Mouse (Mus musculus) hindbrain, embryonic 16.5 days (tissue): ENCODE measurements around the gene Abhd6. TPM values are rescaled to one million over a fixed set of nuclear protein-coding genes. Genes with fewer than 3 reads are reported as not detected.

ENCODE experiments used
- ATAC-seq: fragments of 200-750 bp; cut with Nextera tagmentation; 2 replicates; pipeline ENCODE4 v1.8.0; 2017; ENCODE audit warnings: moderate TSS enrichment, moderate library complexity
- H3K27ac ChIP-seq: fragments of 300-500 bp; sonication (generic); 2 replicates; pipeline ENCODE4 v1.5.1; 2014; ENCODE audit warnings: low read depth, mild to moderate bottlenecking, control low read depth, low read length, moderate library complexity
- H3K27me3 ChIP-seq: fragments of 300-500 bp; sonication (generic); replicated peaks from 2 replicates; pipeline ENCODE4 v1.6.1; 2014; ENCODE audit warnings: low read length; ENCODE audit not compliant: control insufficient read depth, insufficient read depth
- H3K36me3 ChIP-seq: fragments of 300-500 bp; sonication (generic); 2 replicates; pipeline ENCODE4 v1.6.1; 2014; ENCODE audit warnings: mild to moderate bottlenecking, low read length, moderate library complexity, mixed read lengths; ENCODE audit not compliant: control insufficient read depth, insufficient read depth
- H3K4me1 ChIP-seq: fragments of 300-500 bp; sonication (generic); 2 replicates; pipeline ENCODE4 v1.6.1; 2014; ENCODE audit warnings: low read depth, low read length; ENCODE audit not compliant: control insufficient read depth, insufficient read depth
- H3K4me2 ChIP-seq: fragments of 300-500 bp; sonication (generic); 2 replicates; pipeline ENCODE4 v1.6.1; 2014; ENCODE audit warnings: mild to moderate bottlenecking, low read length, control low read depth, moderate library complexity
- H3K4me3 ChIP-seq: fragments of 300-500 bp; sonication (generic); 2 replicates; pipeline ENCODE4 v1.5.1; 2014; ENCODE audit warnings: mild to moderate bottlenecking, low read length, control low read depth, moderate library complexity
- H3K9ac ChIP-seq: fragments of 300-500 bp; sonication (generic); 2 replicates; pipeline ENCODE4 v1.6.1; 2014; ENCODE audit warnings: low read depth, mild to moderate bottlenecking, control low read depth, low read length, moderate library complexity
- H3K9me3 ChIP-seq: fragments of 300-500 bp; sonication (generic); 2 replicates; pipeline ENCODE4 v1.6.1; 2014; ENCODE audit warnings: mild to moderate bottlenecking, low read length, moderate library complexity; ENCODE audit not compliant: control insufficient read depth
- WGBS: fragments of 180-500 bp; shearing (Covaris S2); extraction: QIAGEN DNeasy Blood & Tissue Kit; methylation state at CpG from one replicate; pipeline ENCODE4 v1.1.7; 2014; 5-methylcytosine and 5-hydroxymethylcytosine counted together
- polyA plus RNA-seq: library from polyadenylated mRNA; unstranded; fragments of >200 nt; fragmentation: Nextera tagmentation; extraction: Ambion mirVana; gene quantifications from 2 replicates; pipeline ENCODE4 v1.2.1, GENCODE M21; 2015

Abhd6 gene
- polyA plus RNA-seq, 1 experiment from 2014 or later, result 42.5 TPM

DNA sequence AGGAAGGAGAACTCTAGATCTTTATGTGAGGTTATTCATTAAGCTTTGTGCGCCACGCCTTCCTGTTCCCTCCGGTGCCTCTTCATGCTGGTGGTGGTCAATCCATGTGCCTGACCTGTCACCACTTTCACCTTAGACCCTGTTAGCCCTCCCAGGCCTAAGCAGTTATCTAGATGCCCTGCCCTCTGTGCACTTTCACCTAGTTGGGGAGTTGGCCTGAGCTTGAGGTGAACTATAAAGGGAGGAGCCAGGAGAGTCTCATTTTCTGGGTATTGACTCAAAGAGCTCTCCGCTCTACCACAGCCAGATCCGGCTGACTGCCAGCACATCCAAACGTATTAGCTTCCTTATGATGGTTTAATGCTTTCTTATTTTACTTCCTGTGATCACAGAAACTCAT is 13.6 kb downstream of the Abhd6 start:
- Histone ChIP-seq H3K27me3 (no peaks in the 10 kb centered on the region), H3K36me3 (no peaks in the 10 kb centered on the region), H3K9me3 (no peaks in the 10 kb centered on the region), H3K4me2 (no peak overlapping the region), H3K9ac (no peak overlapping the region), H3K4me3 (no peak overlapping the region), H3K4me1 (no peaks in the 10 kb centered on the region), H3K27ac (no peak overlapping the region)
- WGBS, result 85% methylated on average over 6 of the region's 6 CpGs
- ATAC-seq, result no peak

DNA sequence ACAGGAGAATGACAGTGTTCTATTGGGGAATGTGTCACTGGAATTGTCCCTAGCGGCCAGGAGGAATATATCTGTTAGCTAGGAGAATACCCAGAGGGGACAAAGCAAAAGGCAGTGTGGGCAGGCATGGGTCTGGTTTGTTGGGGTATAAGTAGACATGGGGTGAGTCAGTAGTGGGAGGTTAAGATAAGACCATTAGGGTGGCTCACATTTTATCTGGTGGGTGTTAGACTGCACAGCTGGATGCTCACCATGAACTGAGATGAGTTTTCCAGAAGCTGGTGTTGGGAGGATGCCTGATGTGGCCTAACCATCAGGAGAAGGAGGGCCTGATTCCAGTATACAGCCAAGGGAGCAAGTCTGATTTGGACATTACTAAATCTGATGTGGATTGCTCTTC is 14.2 kb downstream of the Abhd6 start:
- no peaks in the 10 kb centered on the region for H3K4me1 ChIP-seq
- no peaks in the 10 kb centered on the region for H3K27me3 ChIP-seq
- H3K27ac ChIP-seq, result no peak overlapping the region
- no peaks in the 10 kb centered on the region for H3K36me3 ChIP-seq
- WGBS, result 74% methylated on average over 1 of the region's 1 CpGs
- H3K9ac ChIP-seq, result no peak overlapping the region
- H3K4me3 ChIP-seq, result no peak overlapping the region
- no peak overlapping the region for H3K4me2 ChIP-seq
- no peaks in the 10 kb centered on the region for H3K9me3 ChIP-seq
- ATAC-seq, result no peak

GRCm38 (mm10) chr14:8020011-8020410 is 17.3 kb downstream of the Abhd6 start:
- Histone ChIP-seq H3K4me2 (no peak overlapping the region), H3K27me3 (no peaks in the 10 kb centered on the region), H3K4me1 (no peaks in the 10 kb centered on the region), H3K27ac (no peak overlapping the region), H3K9me3 (no peaks in the 10 kb centered on the region), H3K4me3 (no peak overlapping the region), H3K9ac (no peak overlapping the region), H3K36me3 (no peaks in the 10 kb centered on the region)
- ATAC-seq, result no peak
- 100% methylated on average over 1 of the region's 1 CpGs for WGBS

- no peak overlapping the region for H3K27ac ChIP-seq
- H3K9me3 ChIP-seq, result no peaks in the 10 kb centered on the region
- H3K27me3 ChIP-seq, result no peaks in the 10 kb centered on the region
- ATAC-seq, result no peak
- no peak overlapping the region for H3K4me2 ChIP-seq
- H3K36me3 ChIP-seq, result no peaks in the 10 kb centered on the region
- H3K4me3 ChIP-seq, result no peak overlapping the region
- no peaks in the 10 kb centered on the region for H3K4me1 ChIP-seq
- WGBS, result 88% methylated on average over 7 of the region's 7 CpGs
- H3K9ac ChIP-seq, result no peak overlapping the region
Measured at GRCm38 (mm10) chr14:8020546-8020945, 17.8 kb downstream of the Abhd6 start.

DNA sequence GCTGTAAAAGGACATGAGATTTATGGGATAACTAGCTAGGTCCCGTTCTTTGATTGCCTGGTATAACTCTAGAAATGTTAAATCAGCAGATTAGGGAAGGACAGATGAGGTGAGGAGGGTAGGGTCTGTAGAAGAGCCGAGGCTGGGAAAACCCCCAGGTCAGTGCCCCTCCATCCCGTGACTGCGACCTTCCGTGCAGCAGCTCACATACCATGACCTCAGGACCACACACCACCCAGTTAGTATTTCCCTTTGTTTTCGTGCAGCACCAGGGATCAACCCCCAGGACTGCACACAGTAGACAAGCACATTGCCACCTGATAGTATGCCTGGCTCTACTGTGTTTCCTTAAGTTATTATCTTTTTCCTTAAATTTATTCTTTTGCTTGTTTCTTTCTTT is 21.8 kb downstream of the Abhd6 start:
- H3K4me3 ChIP-seq, result no peak overlapping the region
- H3K4me1 ChIP-seq, result no peaks in the 10 kb centered on the region
- no peak for ATAC-seq
- 58% methylated on average over 6 of the region's 6 CpGs for WGBS
- no peaks in the 10 kb centered on the region for H3K27me3 ChIP-seq
- H3K9ac ChIP-seq, result no peak overlapping the region
- H3K27ac ChIP-seq, result no peak overlapping the region
- H3K4me2 ChIP-seq, result no peak overlapping the region
- H3K9me3 ChIP-seq, result no peaks in the 10 kb centered on the region
- no peaks in the 10 kb centered on the region; the same call in 1 of the 2 replicates for H3K36me3 ChIP-seq

GRCm38 (mm10) chr14:8024936-8025335 is 22.2 kb downstream of the Abhd6 start:
- no peaks in the 10 kb centered on the region for H3K4me1 ChIP-seq
- WGBS, result 89% methylated on average over 10 of the region's 10 CpGs
- H3K9ac ChIP-seq, result no peak overlapping the region
- no peaks in the 10 kb centered on the region for H3K9me3 ChIP-seq
- H3K36me3 ChIP-seq, result no peaks in the 10 kb centered on the region; the same call in 1 of the 2 replicates
- no peak overlapping the region for H3K27ac ChIP-seq
- H3K4me3 ChIP-seq, result no peak overlapping the region
- no peak overlapping the region for H3K4me2 ChIP-seq
- no peak for ATAC-seq
- H3K27me3 ChIP-seq, result no peaks in the 10 kb centered on the region

DNA sequence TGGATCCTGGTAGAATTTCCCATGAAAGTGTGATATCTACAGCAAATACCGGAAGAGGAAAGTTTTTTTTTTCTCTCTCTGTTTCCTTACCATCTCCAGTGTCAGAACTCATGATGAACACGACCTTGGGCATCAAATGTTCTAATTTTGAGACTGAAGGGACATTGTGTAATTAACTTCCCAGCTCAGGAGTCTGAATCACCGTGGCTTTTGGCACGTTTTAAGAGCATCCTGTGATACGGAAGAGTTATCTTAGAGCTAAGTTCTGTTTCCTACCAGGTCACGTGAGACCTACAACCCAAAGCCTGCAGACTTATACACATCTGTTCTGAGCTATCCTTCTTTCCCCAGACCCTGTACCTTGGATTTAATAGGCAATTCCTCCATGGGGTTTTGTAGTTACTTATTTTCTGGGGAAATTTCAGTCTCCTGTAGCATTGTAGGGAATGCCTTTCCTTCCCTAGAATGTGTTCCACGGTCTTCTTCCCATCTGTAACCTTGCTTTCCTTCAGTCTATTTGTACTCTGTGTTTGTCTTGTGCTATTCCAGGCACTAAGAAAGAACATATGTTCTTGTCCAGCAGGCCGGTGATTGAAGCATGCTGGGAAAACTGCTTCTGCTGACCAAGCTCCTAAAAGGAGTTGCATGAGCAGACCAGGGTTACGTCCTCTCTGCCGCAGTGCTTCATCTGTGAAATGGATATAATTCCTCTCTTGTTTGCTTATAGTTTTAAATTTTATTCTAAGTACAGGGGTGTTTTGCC is 24.2 kb downstream of the Abhd6 start:
- Histone ChIP-seq H3K4me1 (no peaks in the 10 kb centered on the region), H3K4me2 (no peak overlapping the region), H3K4me3 (no peak overlapping the region), H3K9ac (no peak overlapping the region), H3K27ac (no peak overlapping the region), H3K9me3 (no peaks in the 10 kb centered on the region), H3K36me3 (no peaks in the 10 kb centered on the region; the same call in 1 of the 2 replicates), H3K27me3 (no peaks in the 10 kb centered on the region)
- 84% methylated on average over 10 of the region's 10 CpGs for WGBS
- ATAC-seq, result no peak

GRCm38 (mm10) chr14:8028086-8028485 is 25.4 kb downstream of the Abhd6 start:
- no peak overlapping the region for H3K9ac ChIP-seq
- no peaks in the 10 kb centered on the region for H3K27me3 ChIP-seq
- H3K4me3 ChIP-seq, result no peak overlapping the region
- H3K9me3 ChIP-seq, result no peaks in the 10 kb centered on the region
- no peaks in the 10 kb centered on the region; the same call in 1 of the 2 replicates for H3K36me3 ChIP-seq
- WGBS, result 93% methylated on average over 5 of the region's 5 CpGs
- H3K4me2 ChIP-seq, result no peak overlapping the region
- no peaks in the 10 kb centered on the region for H3K4me1 ChIP-seq
- ATAC-seq, result no peak
- no peak overlapping the region for H3K27ac ChIP-seq

DNA sequence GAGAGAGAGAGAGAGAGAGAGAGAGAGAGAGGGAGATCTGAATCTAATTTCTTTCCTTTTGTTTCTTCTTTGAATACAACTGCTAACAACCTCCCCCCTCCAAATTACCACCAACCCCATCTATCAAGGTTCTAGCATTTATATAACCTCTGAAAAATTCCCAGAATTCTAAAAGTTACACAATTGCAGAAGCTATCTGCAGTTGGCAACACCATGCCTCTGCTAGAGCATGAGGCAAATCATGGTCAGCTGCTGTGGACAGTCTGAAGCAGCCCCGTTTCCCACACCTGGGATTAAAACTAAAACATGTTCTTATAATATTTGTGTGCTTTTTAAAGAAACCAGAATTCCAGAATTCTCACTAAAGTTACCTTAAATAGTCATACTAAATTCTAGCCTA is 27.1 kb downstream of the Abhd6 start:
- ATAC-seq, result no peak
- no peak overlapping the region for H3K4me2 ChIP-seq
- H3K4me1 ChIP-seq, result no peaks in the 10 kb centered on the region
- H3K4me3 ChIP-seq, result no peak overlapping the region
- H3K27me3 ChIP-seq, result no peaks in the 10 kb centered on the region
- no peak overlapping the region for H3K27ac ChIP-seq
- WGBS, result 87% methylated on average over 1 of the region's 1 CpGs
- no peak overlapping the region for H3K9ac ChIP-seq
- H3K36me3 ChIP-seq, result no peaks in the 10 kb centered on the region; the same call in 1 of the 2 replicates
- no peaks in the 10 kb centered on the region for H3K9me3 ChIP-seq
